Mouse (Mus musculus) adrenal gland, postnatal 25 days (tissue): ENCODE measurements around the gene Mapk11. TPM values are rescaled to one million over a fixed set of nuclear protein-coding genes. Genes with fewer than 3 reads are reported as not detected.

Experiments used
- DNase-seq: peaks from one replicate; pipeline ENCODE4 v3.0.0; 2021; ENCODE audit warnings: mixed read lengths
- long read RNA-seq: library from polyadenylated mRNA; stranded (forward); transcript quantifications from one replicate; pipeline ENCODE4 v2.0.0, GENCODE M21; 2021
- total RNA-seq: library from RNA; stranded (reverse); gene quantifications from 2 replicates; pipeline ENCODE4 v1.2.3, GENCODE M21; 2021

Mapk11 gene
- total RNA-seq, result 4.1 and 6.1 TPM in 2 replicates
- long read RNA-seq, partial matches to known transcripts, result 1 of 3 reads
- long read RNA-seq, other reads (novel, unspliced or antisense), result 0 of 3 reads

- DNase-seq, result peak; percentile 46
Measured at GRCm38 (mm10) chr15:89149271-89150040, at the start of gene Mapk11. TSS of gene Mapk11 (minus strand) at chr15:89149628.

DNA sequence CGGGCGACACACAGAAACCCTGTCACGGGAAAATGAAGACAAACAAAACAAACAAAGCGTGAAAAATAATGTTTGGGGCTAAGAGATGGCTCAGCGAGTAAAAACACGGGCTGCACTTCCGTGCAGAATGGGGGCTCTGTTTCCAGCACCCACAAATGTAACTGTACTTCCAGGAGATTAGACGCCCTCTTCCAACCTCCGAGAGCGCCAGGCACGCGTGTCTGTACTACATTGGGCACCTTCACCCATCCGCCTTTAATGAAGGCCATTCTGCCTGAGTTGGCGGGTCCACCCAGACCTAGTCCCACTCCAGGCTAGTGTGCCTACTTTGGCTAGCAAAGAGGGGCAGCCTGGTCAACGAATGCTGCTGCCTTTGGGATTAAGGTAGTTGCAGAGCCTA is 47.6 kb upstream of the Mapk11 start:
- no peak for DNase-seq

DNA sequence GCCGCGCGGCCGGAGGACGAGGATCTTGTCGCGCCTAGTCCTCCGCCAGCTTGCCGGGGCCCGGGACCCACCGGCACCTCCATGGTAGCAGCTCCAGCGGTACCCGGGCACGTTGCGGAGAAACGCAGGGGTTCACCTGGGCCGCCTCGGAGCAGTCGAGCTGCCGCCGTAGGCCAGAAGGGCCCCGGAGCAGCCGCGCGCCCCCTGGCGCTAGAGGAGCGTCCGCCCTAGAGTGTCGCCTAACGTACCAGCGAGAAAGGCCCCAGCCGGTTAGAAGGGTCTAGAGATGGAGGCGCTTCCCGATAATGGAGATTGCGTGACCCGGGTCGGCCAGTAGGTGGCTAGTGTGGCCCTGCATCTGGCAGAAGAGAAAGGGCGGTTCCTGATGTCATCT is 46.9 kb upstream of the Mapk11 start, which contains the start of gene Dennd6b:
TSS of gene Dennd6b (minus strand) at position 184 of the 394 bp plus-strand sequence.
- peak; percentile 94 for DNase-seq

DNA sequence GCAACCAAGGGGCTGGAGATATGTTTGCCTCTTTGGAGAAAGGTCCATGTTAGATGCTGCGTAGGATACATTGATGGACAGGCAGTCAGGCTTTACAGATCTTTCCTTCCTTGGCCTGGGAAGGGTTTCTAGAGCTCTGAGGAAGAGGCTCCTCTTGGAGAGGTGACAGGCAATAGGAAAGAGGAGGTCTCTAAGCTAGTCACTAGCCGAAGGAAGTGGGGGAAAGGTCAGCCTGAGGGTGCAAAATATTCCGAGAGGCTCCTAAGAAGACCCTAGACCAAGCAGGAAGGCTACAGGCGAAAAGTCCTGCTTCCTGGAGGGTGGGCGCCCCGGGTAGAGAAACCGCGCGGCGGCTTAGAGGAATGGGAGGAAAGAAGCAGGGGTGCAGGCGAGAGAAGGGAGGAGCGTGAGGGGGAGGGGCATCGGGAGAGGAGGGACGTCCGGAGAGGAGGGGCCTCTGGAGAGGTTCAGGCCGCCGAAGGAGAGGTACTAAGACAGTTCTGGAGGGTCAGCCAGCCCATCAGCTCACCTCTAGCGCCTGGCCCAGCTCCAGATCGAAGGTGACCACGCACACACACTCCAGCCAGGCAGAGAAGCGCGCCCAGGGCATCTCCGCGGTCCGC is 46.4 kb upstream of the Mapk11 start:
- DNase-seq, result peak; percentile 94

- DNase-seq, result no peak
Measured at GRCm38 (mm10) chr15:89195261-89195681, 45.8 kb upstream of the Mapk11 start.

- DNase-seq, result no peak
Measured at GRCm38 (mm10) chr15:89184937-89185227, 35.5 kb upstream of the Mapk11 start.

DNA sequence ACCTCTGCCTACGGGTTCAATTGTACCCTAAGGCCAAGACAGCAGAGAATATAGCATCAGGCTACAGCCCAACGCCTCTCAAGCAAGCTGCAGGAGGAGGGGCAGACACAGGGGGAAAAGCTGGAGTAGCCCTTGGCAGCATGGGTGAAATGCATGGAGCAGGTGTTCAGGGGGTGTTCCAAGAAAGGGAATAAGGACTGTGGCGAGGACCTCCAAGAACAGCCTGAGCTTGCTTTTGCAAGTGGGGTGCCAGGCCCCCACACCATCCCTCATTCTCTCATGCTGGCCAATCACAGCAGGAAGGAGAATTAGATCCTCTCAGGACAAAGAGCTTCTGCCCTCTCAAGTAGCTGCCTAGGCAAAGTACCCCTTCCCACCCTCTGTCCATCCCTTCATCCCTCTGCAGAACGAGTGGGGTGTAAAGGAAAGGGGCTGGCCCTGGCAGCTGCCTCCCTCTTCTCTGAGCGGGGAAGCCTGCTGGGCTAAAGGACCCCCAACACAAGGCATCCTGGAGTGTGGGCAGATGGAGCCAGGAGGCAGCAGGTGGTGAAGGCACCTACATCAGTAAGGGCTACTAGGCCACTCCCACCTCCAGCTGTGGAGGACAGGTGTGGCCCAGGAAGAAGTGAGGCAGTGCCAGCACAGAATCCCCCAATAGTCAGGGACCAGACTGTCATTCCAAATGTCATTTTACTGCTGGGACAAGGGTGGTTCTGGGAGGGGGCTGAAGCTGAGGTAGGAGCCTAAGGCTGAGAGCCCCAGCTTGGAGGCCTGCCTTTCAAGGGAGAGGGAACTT is 34.9 kb upstream of the Mapk11 start:
- DNase-seq, result no peak

GRCm38 (mm10) chr15:89182842-89183241 is 33.4 kb upstream of the Mapk11 start:
- no peak for DNase-seq

DNA sequence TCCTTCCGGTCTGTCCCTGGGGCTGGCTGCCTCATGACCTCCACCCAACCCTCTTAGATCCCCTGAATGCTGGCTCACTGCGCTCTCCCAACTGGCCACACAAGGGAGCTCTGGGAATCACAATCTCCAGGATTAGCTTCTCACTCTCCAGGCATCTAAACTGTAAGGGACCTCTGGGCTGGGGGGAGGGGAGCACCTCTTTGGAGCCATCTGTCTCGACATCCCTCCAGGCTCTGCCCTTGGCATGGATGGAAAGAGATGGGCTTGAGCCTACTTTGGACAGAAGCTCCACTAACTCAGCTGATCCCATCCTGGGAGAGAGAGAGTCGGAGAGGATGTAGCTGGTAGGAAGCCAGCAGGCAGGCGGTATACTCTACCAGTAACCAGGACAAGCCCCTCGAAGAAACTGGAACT is 32.9 kb upstream of the Mapk11 start:
- no peak for DNase-seq

DNA sequence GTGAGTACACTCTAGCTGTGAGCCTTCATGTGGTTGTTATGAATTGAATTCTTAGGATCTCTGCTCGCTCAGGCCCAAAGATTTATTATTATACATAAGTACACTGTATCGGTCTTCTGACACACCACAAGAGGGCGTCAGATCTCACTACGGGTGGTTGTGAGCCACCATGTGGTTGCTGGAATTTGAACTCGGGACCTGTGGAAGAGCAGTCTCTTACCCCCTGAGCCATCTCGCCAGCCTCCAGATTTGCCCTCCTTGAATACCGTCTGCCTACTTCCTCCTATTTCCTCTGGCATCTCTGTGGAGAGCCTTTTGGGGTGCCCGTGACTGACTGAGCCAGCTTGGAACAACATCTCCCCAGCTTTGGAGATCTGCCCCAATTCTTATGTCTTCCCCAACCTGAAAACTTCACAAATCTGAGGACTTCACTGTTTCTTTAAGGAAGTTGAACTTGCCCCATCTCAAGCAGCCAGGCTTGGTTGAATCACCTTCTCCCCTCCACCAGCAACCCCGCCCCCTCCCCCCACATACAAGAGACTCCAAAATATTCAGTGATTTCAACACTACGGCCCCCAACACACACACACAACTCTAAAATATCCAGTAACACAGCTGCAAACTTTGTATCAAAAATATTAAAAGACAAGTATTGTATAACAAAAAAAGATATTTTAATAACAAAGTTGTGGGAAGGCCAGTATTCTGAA is 32.3 kb upstream of the Mapk11 start:
- no peak for DNase-seq

DNA sequence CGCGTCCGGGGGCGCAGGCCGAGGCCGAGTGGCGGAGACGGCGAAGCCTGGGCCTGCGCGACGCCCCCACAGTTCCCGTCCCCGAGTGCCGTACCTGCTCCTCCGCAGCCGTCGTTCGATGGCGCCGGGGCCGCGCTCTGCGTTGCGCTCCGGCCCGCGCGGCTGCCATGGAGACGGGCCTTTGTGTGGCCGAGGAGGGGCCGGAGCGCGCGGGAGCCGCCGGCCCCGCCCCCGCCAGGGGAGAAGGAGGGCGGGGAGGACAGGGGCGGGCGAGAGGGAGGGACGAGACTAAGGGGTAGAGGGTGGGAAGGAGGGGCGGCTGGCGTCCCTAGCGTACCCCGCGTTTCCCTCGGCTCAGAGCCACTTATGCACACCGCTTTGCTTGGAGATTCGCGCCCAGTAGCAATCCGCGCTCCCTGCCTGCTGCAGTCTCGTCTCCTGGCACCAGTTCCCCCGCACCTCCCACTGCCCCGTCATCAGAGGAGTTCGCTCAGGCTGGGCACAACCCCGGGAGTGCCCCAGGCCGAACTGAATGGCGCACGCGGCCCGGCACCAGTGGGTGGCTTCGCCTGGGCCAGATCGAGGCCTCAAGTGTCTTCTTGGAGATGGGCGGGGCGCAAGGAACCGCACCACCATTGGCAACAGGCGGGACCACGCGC is 31.3 kb upstream of the Mapk11 start, which contains the start of gene Plxnb2:
TSS of gene Plxnb2 (minus strand) at position 218 of the 659 bp plus-strand sequence.
- DNase-seq, result peak; percentile 85

DNA sequence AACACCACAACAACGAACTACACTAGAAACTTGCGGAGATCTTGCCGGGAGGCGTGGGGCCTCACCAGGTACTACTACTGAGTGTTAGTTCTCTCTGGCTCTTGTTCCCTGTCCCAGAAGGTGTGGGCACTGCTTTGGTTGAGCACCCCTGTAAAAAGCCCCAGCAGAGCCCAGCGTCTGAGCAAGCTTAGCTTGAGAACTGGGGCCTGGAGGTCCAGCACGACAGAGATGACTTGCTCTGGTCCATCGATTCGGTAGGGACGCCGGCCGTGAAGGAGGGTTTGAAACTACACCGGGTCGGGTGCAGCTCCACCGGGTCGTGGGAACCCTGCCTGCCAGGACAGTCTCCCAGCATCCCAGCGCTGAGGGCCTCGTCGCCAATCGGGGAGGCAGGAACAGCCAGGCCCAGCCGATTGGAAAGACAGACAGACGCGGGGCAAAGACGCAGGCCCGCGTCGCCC is 30.7 kb upstream of the Mapk11 start:
- DNase-seq, result no peak

DNA sequence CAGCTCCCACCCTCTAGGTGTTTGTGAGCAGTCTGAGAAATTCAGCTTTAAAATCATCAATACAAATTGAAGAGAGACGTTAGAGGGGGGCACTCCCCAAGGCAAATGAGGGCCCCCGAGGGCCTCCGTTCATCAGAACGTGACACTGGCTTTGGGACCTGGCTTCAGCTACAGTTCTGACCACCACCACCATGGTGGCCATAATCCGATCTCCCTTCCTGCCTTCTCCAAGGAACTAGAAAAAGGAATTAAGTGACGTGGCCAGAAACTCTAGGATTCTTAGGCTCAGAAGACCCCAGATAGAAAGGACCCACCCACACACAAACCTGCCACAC is 30.2 kb upstream of the Mapk11 start:
- no peak for DNase-seq

- peak; percentile 81 for DNase-seq
Measured at GRCm38 (mm10) chr15:89178954-89179629, 29.7 kb upstream of the Mapk11 start.

DNA sequence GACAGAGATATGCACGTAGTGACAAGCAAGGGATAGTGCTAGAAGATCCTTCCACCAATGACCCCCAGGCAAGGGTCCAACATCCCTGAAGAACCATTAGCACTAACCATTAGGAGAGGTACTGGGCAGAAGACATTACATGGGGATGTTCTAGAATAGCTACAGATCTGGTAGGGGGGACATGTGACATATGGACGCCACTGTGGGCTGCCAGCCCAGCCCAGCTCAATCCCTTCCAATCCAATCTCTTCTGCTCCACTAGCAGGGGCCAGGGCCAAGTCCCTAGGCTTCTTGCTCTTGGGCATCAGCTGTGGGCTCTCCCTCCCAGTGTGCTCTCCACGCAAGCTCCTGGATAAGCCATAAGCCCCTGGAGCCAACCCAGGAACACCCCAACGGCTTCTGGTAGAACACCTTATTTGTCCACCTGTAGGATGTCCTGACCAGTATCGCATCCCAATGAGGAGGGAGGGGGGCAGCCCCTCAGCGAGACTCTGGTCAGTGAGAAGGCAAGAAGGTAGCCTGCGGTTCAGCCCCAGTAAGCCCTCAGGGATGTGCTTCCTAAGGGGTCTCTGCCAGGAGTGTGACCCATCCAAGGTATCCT is 28.9 kb upstream of the Mapk11 start:
- no peak for DNase-seq

- no peak for DNase-seq
Measured at GRCm38 (mm10) chr15:89177576-89178259, 28.3 kb upstream of the Mapk11 start.

DNA sequence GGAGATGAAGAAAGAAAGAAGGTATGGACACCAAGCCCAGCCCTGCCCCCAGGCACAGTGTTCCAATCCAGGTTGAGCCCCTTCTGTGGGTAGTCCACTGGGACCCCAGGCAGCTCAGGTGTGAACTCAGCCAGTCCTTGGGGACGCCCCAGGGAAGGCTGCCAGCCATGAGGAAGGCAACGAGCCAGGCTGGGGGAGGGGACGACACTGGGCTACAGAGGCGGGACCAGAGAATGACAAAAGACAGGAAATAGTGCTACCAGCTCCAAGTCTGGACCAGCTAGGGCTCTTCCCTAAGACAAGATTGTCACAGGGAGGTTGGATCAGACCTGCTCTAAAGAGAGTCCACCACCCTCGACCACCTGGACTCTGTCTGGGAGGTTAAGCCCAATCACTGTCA is 27.7 kb upstream of the Mapk11 start:
- DNase-seq, result peak; percentile 90

DNA sequence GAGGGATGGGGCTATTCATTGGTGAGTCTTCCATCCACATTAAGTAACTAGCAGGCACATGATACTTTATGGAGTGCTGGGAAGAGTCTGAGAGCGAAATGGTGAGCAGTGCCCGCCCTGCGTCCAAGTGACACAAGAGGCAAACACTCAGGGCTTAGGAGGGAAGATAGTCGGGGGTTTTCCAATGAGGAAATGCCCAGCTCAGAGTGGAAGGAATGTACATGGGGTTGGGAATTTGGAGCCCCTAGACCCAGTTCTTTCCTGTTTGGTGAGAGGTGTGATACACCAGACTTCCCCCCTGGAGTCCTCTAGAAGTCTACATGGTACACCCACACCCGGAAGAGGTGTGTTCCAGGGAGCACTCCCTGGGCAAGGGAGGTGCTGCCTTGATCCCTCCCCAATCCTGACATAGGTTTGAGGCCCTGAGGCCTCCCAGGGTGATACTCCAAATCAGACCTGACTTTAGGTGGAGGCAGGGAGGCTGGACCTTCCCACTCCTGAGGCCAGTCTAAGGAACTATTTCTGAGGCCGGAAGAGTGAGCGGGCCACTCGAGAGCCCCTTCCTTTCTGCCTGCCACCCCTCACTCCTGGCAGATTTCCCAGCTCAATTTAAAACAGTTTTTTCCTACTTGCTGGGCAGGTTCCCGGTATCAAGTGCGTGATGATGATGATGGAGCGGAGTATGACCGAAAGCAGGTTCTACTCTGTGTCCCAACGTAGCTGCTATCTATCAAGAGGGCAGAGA is 26.2 kb upstream of the Mapk11 start:
- no peak for DNase-seq

DNA sequence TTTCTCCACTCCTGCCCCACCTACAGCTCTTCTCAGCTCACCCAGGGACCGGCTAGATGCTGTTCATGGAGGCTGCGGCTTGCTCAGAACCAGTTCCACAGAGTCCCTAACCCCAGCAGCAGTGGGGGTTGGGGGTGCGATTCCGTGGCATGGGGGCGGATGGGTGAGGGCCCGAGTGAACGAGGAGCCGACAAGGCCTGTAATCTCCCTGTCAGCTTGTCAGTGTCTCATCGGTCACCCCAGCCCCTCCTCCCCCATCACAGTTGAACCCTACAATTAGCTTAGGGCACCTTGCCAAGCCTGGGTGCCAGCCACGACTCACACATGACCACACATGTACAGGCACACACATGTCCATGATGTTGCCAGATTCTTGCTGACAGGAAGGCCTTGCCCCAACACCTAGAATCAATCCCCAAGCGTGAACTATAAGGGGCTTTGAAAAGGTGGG is 25.5 kb upstream of the Mapk11 start:
- no peak for DNase-seq
